Mouse (Mus musculus) heart, postnatal 0 days (tissue): ENCODE results near the gene Kcnma1.

Source experiments
- CTCF ChIP-seq: IDR thresholded peaks from 2 replicates; pipeline ENCODE4 v1.5.1; 2016; ENCODE audit warnings: antibody characterized with exemption, control low read depth, low read depth
- EP300 ChIP-seq: IDR thresholded peaks from 2 replicates; pipeline ENCODE4 v1.6.1; 2016; ENCODE audit warnings: antibody characterized with exemption, low read depth

- TF ChIP-seq EP300 (no peak), CTCF (no peak)
Observed at GRCm38 (mm10) chr14:23592826-23593447, 421.4 kb downstream of the Kcnma1 start.
